Mouse (Mus musculus) CD4-positive, CD25-positive, alpha-beta regulatory T cell, adult 4 months (primary cell): Measurements from ENCODE around the gene Frmpd3. TPM values are rescaled to one million over a fixed set of nuclear protein-coding genes. Genes with fewer than 3 reads are reported as not detected.
A peak's percentile ranks its signal among the peaks of the same experiment; 100 is the strongest.
"Not testable (repeated sequence)": the region's sequence is repeated elsewhere in the genome, so short reads cannot be mapped to it uniquely, and the experiment has no call there.

Source experiments
- ATAC-seq: one replicate; pipeline ENCODE4 v1.8.0; 2017
- polyA plus RNA-seq, 2 experiments: library from polyadenylated mRNA; unstranded; fragments of 100-300 nt; shearing (Covaris generic); gene quantifications; one replicate each; pipeline ENCODE4 v1.2.1; 2017

Frmpd3 gene
- under 1 TPM in 1 of 2 experiments, not detected in 1; 0.09 TPM for polyA plus RNA-seq

GRCm38 (mm10) chrX:140341656-140342392 lies at the start of gene Frmpd3:
TSS of gene Frmpd3 (plus strand) at chrX:140342263.
- ATAC-seq, result no peak

- no peak for ATAC-seq
Observed at GRCm38 (mm10) chrX:140303731-140304130, 38.3 kb upstream of the Frmpd3 start.

- no peak for ATAC-seq
Observed at GRCm38 (mm10) chrX:140305652-140306051, 36.4 kb upstream of the Frmpd3 start.

GRCm38 (mm10) chrX:140317931-140318330 lies 24.1 kb upstream of the Frmpd3 start:
- ATAC-seq, result no peak

- ATAC-seq, result no peak
Observed at GRCm38 (mm10) chrX:140319131-140319530, 22.9 kb upstream of the Frmpd3 start.

- ATAC-seq, result not testable (repeated sequence)
Observed at GRCm38 (mm10) chrX:140320671-140321070, 21.4 kb upstream of the Frmpd3 start.

- ATAC-seq, result no peak
Observed at GRCm38 (mm10) chrX:140342393-140343163, 515 bp downstream of the Frmpd3 start.

- ATAC-seq, result no peak
Observed at GRCm38 (mm10) chrX:140375628-140376027, 33.6 kb downstream of the Frmpd3 start.

- ATAC-seq, result no peak
Observed at GRCm38 (mm10) chrX:140399986-140400385, 57.9 kb downstream of the Frmpd3 start.

- no peak for ATAC-seq
Observed at GRCm38 (mm10) chrX:140402904-140403303, 60.8 kb downstream of the Frmpd3 start.

- no peak for ATAC-seq
Observed at GRCm38 (mm10) chrX:140406079-140406478, 64.0 kb downstream of the Frmpd3 start.

GRCm38 (mm10) chrX:140406501-140406900 lies 64.4 kb downstream of the Frmpd3 start:
- ATAC-seq, result no peak

GRCm38 (mm10) chrX:140407593-140407992 lies 65.5 kb downstream of the Frmpd3 start:
- no peak for ATAC-seq

- no peak for ATAC-seq
Observed at GRCm38 (mm10) chrX:140418467-140418866, 76.4 kb downstream of the Frmpd3 start.

GRCm38 (mm10) chrX:140427124-140427523 lies 85.1 kb downstream of the Frmpd3 start:
- ATAC-seq, result no peak

- no peak for ATAC-seq
Observed at GRCm38 (mm10) chrX:140428252-140428651, 86.2 kb downstream of the Frmpd3 start.

- no peak for ATAC-seq
Observed at GRCm38 (mm10) chrX:140429985-140430384, 87.9 kb downstream of the Frmpd3 start.

GRCm38 (mm10) chrX:140430506-140430905 lies 88.4 kb downstream of the Frmpd3 start:
- no peak for ATAC-seq

GRCm38 (mm10) chrX:140431981-140432380 lies 89.9 kb downstream of the Frmpd3 start:
- no peak for ATAC-seq

GRCm38 (mm10) chrX:140432786-140433185 lies 90.7 kb downstream of the Frmpd3 start:
- ATAC-seq, result no peak

- ATAC-seq, result no peak
Observed at GRCm38 (mm10) chrX:140437906-140438305, 95.8 kb downstream of the Frmpd3 start.

GRCm38 (mm10) chrX:140445551-140445950 lies 103.5 kb downstream of the Frmpd3 start:
- no peak for ATAC-seq

- no peak for ATAC-seq
Observed at GRCm38 (mm10) chrX:140450071-140450470, 108.0 kb downstream of the Frmpd3 start.

GRCm38 (mm10) chrX:140456279-140456731 lies 114.2 kb downstream of the Frmpd3 start, which contains the start of gene Prps1:
TSS of gene Prps1 (plus strand) at chrX:140456613.
- peak; percentile 95 for ATAC-seq
